Mouse (Mus musculus) ES-E14 (cell line): ENCODE results near the gene Gm28048.

Experiments used
- HCFC1 ChIP-seq: IDR thresholded peaks from 2 replicates; pipeline ENCODE4 v1.6.1; 2012; ENCODE audit warnings: low read length, inconsistent platforms, borderline replicate concordance; ENCODE audit not compliant: insufficient read depth
- MAFK ChIP-seq: IDR thresholded peaks from 2 replicates; pipeline ENCODE4 v1.6.1; 2014; ENCODE audit warnings: mild to moderate bottlenecking, low read depth, low read length, inconsistent platforms; ENCODE audit not compliant: insufficient read depth

- TF ChIP-seq HCFC1 = no peak
- TF ChIP-seq MAFK = no peak
These were observed 47.5 kb upstream of the Gm28048 start for GRCm38 (mm10) chr11:23029399-23029798.
